Mouse (Mus musculus) heart, embryonic 11.5 days (tissue): ENCODE measurements at regions not wholly inside any gene's neighbourhood (a gene's known extent, or its start where the extent isn't known, plus 50 kb on each side); places are given as distances from the start of the nearest gene placed in this dataset.
"Not testable (repeated sequence)": the region's sequence is repeated elsewhere in the genome, so short reads cannot be mapped to it uniquely, and the experiment has no call there.

Source experiments
- ATAC-seq: fragments of 200-750 bp; cut with Nextera tagmentation; replicated peaks from 2 replicates; pipeline ENCODE4 v1.8.0; 2017; ENCODE audit warnings: moderate library complexity; ENCODE audit not compliant: insufficient number of reproducible peaks, low FRiP score, low TSS enrichment
- H3K27ac ChIP-seq: fragments of 300-500 bp; sonication (generic); 2 replicates; pipeline ENCODE4 v1.5.1; 2014; ENCODE audit warnings: mild to moderate bottlenecking, low read depth, low read length
- H3K27me3 ChIP-seq: fragments of 300-500 bp; sonication (generic); 2 replicates; pipeline ENCODE4 v1.6.1; 2014; ENCODE audit warnings: mild to moderate bottlenecking, low read length, mixed read lengths; ENCODE audit not compliant: control insufficient read depth, insufficient read depth
- H3K36me3 ChIP-seq: fragments of 300-500 bp; sonication (generic); 2 replicates; pipeline ENCODE4 v1.6.1; 2014; ENCODE audit warnings: mild to moderate bottlenecking, low read length, moderate library complexity, mixed read lengths; ENCODE audit not compliant: control insufficient read depth, insufficient read depth
- H3K4me1 ChIP-seq: fragments of 300-500 bp; sonication (generic); 2 replicates; pipeline ENCODE4 v1.6.1; 2014; ENCODE audit warnings: low read length; ENCODE audit not compliant: control insufficient read depth, insufficient read depth
- H3K4me2 ChIP-seq: fragments of 300-500 bp; sonication (generic); 2 replicates; pipeline ENCODE4 v1.6.1; 2014; ENCODE audit warnings: mild to moderate bottlenecking, moderate library complexity
- H3K4me3 ChIP-seq: fragments of 300-500 bp; sonication (generic); 2 replicates; pipeline ENCODE4 v1.5.1; 2014; ENCODE audit warnings: low read depth, low read length
- H3K9ac ChIP-seq: fragments of 300-500 bp; sonication (generic); 2 replicates; pipeline ENCODE4 v1.6.1; 2014; ENCODE audit warnings: mild to moderate bottlenecking, low read depth, low read length, moderate library complexity
- H3K9me3 ChIP-seq: fragments of 300-500 bp; sonication (generic); replicated peaks from 2 replicates; pipeline ENCODE4 v1.6.1; 2016; ENCODE audit warnings: low read length; ENCODE audit not compliant: control insufficient read depth
- WGBS: fragments of 180-500 bp; shearing (Covaris S2); extraction: QIAGEN DNeasy Blood & Tissue Kit; methylation state at CpG from one replicate; pipeline ENCODE4 v1.1.7; 2014; ENCODE audit not compliant: insufficient replicate concordance; 5-methylcytosine and 5-hydroxymethylcytosine counted together

DNA sequence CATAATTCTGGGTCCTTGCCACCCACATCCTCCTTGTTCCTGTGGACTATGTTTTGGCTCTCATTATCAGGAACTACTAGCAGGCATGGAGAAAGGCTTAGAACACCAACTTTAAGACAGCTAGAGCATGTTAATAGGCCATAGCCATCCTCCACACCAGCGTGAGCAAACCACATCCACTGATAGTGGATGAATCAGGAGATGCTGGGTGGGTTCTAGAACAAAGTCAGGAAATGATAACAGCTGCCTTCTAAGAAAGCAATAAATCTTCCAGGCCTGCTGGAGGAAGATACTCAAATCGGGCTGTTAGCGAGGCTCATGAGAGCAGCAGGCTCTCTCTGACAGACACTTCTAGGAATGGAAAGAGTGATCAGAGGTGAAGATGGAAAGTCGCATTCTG lies 60.9 kb upstream of the Slc44a3 start:
- Histone ChIP-seq H3K27me3 (no peaks in the 10 kb centered on the region), H3K27ac (no peak overlapping the region), H3K36me3 (no peaks in the 10 kb centered on the region), H3K9me3 (no peaks in the 10 kb centered on the region), H3K4me1 (peaks cover 18% of the 10 kb centered on the region), H3K4me2 (no peak overlapping the region), H3K9ac (no peak overlapping the region), H3K4me3 (no peak overlapping the region)
- 46% methylated on average over 4 of the region's 4 CpGs for WGBS
- ATAC-seq: no peak

DNA sequence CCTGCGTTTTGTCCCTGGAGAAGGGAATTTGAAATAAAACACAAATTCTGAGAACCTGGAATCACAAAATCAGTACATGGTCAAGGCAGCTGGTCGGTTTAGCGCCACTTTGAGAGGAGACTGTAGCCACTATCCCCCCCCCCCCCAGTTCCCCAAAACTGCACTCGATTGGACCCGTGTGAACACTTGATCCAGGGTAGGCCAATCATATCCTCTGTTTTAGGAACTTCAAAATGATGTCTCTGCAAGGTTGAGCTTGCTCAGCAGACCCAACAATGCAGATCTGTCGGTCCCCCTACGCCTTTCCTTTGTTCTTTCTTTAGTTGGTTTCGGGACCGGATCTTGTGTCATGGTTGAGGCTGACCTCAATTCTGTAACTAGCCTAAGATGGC lies 57.3 kb upstream of the Slc44a3 start:
- Histone ChIP-seq H3K9ac (no peak overlapping the region), H3K4me3 (no peak overlapping the region), H3K4me1 (peaks cover 16% of the 10 kb centered on the region), H3K36me3 (no peaks in the 10 kb centered on the region), H3K4me2 (no peak overlapping the region), H3K27me3 (no peaks in the 10 kb centered on the region), H3K9me3 (no peaks in the 10 kb centered on the region), H3K27ac (0 out of 2 replicates have a peak overlapping the region, but pooled peaks have one; percentile 29)
- 80% methylated on average over 9 of the region's 9 CpGs for WGBS
- peak; percentile 14; the same call in 1 of the 2 replicates for ATAC-seq

DNA sequence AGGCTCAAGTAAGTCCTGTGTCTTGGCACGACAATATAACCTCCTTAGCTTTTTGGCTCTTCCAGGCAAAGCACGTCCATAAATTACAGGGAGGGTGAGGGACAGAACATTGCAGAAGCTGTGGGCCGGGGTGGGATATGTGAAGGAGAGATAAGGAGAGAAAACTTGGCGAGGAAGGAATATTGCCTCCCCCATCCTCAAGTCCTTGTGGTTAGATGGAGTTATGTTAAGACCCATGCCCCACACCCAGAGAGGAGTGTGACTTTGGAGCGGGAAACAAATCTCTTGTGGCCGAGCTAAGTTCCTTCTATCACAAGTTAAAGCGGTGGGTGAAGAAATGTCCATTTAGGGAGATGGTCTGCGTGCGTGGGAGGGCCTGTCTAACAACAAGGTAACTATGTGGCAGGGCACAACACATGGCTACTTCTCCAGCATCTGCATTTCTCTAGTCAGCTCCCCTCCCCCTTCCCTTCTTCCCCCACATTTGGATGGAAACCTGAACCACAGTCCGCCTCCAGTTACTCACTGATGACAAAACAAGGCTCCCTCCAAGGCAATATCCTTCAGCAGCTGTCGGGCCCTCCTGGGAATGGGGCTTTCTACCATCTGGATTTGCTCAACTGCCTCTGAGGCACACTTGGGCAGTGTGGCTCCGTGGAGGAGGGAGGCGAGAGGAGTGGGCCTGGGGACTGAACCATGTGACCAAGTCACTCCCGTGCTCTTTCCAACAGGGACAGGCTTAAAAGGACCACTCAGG lies 56.7 kb upstream of the Slc44a3 start:
- H3K27me3 ChIP-seq: no peaks in the 10 kb centered on the region
- H3K4me1 ChIP-seq: peaks cover 18% of the 10 kb centered on the region
- H3K9me3 ChIP-seq: no peaks in the 10 kb centered on the region
- peak overlapping the region; percentile 24; the same call in 1 of the 2 replicates for H3K4me2 ChIP-seq
- WGBS: 33% methylated on average over 14 of the region's 14 CpGs
- ATAC-seq: peak; percentile 83
- H3K36me3 ChIP-seq: no peaks in the 10 kb centered on the region
- H3K27ac ChIP-seq: 0 out of 2 replicates have a peak overlapping the region, but pooled peaks have one; percentile 29
- no peak overlapping the region for H3K4me3 ChIP-seq
- no peak overlapping the region for H3K9ac ChIP-seq

DNA sequence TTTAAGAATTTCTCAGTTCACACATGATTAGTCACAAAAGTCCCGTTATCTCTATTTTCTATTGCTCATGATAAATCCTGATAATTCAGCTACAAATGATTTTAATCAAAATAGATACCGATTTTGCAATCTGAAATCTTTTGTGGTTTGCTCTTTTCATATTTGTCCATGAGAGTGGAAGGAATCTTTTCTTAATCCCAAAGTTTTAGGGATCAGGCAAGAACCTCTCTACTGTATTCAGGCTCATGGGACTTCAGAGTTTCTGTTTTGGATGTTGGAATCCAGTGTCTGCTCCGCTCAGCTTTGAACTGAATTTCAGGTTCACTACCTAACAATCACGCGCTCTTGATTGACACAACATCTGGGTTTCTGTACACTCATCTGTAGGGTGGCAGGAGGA lies 53.1 kb upstream of the Slc44a3 start:
- 87% methylated on average over 5 of the region's 5 CpGs for WGBS
- H3K36me3 ChIP-seq: no peaks in the 10 kb centered on the region
- no peak overlapping the region for H3K4me2 ChIP-seq
- no peak for ATAC-seq
- H3K4me3 ChIP-seq: no peak overlapping the region
- no peak overlapping the region for H3K27ac ChIP-seq
- H3K9me3 ChIP-seq: no peaks in the 10 kb centered on the region
- peaks cover 14% of the 10 kb centered on the region for H3K4me1 ChIP-seq
- no peak overlapping the region for H3K9ac ChIP-seq
- no peaks in the 10 kb centered on the region for H3K27me3 ChIP-seq

DNA sequence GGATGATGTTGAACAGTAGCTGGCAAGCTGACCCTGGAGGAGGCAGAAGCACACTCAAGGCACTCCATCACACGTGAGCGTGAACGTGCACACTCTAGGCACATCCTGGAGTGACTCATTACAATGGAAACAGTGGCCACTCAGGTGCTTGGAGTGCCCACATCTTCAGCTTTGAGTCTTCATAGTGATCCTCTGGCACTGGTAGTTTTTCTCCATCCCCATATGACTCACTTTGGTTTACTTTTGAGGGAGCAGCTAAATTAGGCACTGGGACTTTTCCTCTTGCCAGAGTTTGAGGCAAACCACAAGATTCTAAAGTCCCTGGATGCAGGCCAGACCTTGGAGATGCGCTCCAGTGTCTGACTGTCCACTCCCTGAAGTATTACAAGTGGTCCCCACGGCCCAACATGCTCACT lies 52.5 kb upstream of the Slc44a3 start:
- H3K4me2 ChIP-seq: no peak overlapping the region
- H3K27me3 ChIP-seq: no peaks in the 10 kb centered on the region
- H3K4me1 ChIP-seq: peaks cover 14% of the 10 kb centered on the region
- no peak for ATAC-seq
- H3K36me3 ChIP-seq: no peaks in the 10 kb centered on the region
- 69% methylated on average over 5 of the region's 5 CpGs for WGBS
- H3K4me3 ChIP-seq: no peak overlapping the region
- H3K9me3 ChIP-seq: no peaks in the 10 kb centered on the region
- no peak overlapping the region for H3K27ac ChIP-seq
- no peak overlapping the region for H3K9ac ChIP-seq

DNA sequence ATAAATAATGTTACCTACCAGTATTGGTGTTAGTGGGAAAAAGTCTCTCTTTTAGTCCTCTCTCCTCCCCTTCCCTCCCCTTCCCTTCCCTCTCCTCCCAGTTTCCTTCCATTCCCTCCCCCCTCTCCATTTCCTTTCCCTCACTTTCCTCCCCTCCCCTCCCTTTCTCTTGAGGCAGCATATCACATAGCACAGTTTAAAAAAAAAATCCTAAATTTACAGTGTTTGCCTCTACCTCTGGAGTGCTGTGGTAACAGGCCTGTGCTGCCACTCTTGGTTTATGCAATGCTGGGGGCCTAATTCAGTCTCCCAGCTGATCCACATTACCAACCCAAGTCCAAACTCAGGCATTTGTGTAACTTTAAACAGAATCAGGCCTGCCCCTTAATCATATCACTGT lies 52.1 kb upstream of the Slc44a3 start:
- Histone ChIP-seq H3K36me3 (no peaks in the 10 kb centered on the region), H3K4me3 (no peak overlapping the region)

DNA sequence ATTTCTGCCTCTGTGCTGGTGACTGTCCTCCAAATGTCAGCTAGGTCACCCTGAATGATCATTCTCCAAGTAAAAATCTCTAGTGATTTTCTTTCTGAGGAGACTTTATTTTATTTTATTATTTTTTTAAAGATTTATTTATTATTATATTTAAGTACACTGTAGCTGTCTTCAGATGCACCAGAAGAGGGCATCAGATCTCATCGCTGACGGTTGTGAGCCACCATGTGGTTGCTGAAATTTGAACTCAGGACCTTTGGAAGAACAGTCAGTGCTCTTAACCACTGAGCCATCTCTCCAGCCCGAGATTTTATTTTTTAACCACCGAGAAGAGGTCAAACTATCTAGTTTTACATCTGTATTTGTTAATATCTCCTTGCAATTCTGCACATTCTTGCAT lies 50.5 kb upstream of the Slc44a3 start:
- not testable (repeated sequence) for H3K36me3 ChIP-seq, H3K4me3 ChIP-seq, H3K4me2 ChIP-seq, ATAC-seq, H3K9ac ChIP-seq, H3K27ac ChIP-seq, H3K27me3 ChIP-seq, H3K9me3 ChIP-seq, H3K4me1 ChIP-seq
- 81% methylated on average over 4 of the region's 4 CpGs for WGBS

More for the DNA sequence above, 52.1 kb upstream of the Slc44a3 start:
- H3K9ac ChIP-seq: no peak overlapping the region
- H3K27ac ChIP-seq: no peak overlapping the region
- H3K9me3 ChIP-seq: no peaks in the 10 kb centered on the region
- H3K4me2 ChIP-seq: no peak overlapping the region
- ATAC-seq: no peak
- peaks cover 14% of the 10 kb centered on the region for H3K4me1 ChIP-seq
- H3K27me3 ChIP-seq: no peaks in the 10 kb centered on the region
